Mouse (Mus musculus) monocyte, adult 2 months (primary cell): ENCODE measurements around the gene Socs2.
"Not testable (repeated sequence)": the region's sequence is repeated elsewhere in the genome, so short reads cannot be mapped to it uniquely, and the experiment has no call there.

ENCODE experiments used
- DNase-seq, 2 experiments: peaks; one replicate each; pipeline ENCODE4 v3.0.0; 2022; ENCODE audit warnings: low spot score in 2 of 2, low read depth in 1 of 2

Socs2 gene

GRCm38 (mm10) chr10:95394819-95395812, 21.9 kb downstream of the Socs2 start:
- no peak for DNase-seq

GRCm38 (mm10) chr10:95392073-95392472, 24.9 kb downstream of the Socs2 start:
- DNase-seq, result no peak

GRCm38 (mm10) chr10:95390871-95391270, 26.1 kb downstream of the Socs2 start:
- DNase-seq, result no peak

- DNase-seq, result not testable (repeated sequence)
Measured at GRCm38 (mm10) chr10:95389805-95390204, 27.2 kb downstream of the Socs2 start.

- DNase-seq, result no peak
Measured at GRCm38 (mm10) chr10:95388821-95389477, 28.0 kb downstream of the Socs2 start.

- DNase-seq, result no peak
Measured at GRCm38 (mm10) chr10:95386527-95386926, 30.5 kb downstream of the Socs2 start.

GRCm38 (mm10) chr10:95385801-95386203, 31.2 kb downstream of the Socs2 start:
- no peak for DNase-seq

GRCm38 (mm10) chr10:95385081-95385480, 31.9 kb downstream of the Socs2 start:
- no peak for DNase-seq

GRCm38 (mm10) chr10:95384446-95384845, 32.5 kb downstream of the Socs2 start:
- no peak for DNase-seq

- no peak for DNase-seq
Measured at GRCm38 (mm10) chr10:95373340-95373739, 43.6 kb downstream of the Socs2 start.

GRCm38 (mm10) chr10:95371942-95372341, 45.0 kb downstream of the Socs2 start:
- DNase-seq, result peak; percentile 31 to 47

- no peak for DNase-seq
Measured at GRCm38 (mm10) chr10:95369190-95369589, 47.8 kb downstream of the Socs2 start.

- DNase-seq, result no peak
Measured at GRCm38 (mm10) chr10:95368151-95368550, 48.8 kb downstream of the Socs2 start.

- no peak for DNase-seq
Measured at GRCm38 (mm10) chr10:95367661-95368089, 49.3 kb downstream of the Socs2 start.

- DNase-seq, result no peak
Measured at GRCm38 (mm10) chr10:95367241-95367640, 49.7 kb downstream of the Socs2 start.

- no peak for DNase-seq
Measured at GRCm38 (mm10) chr10:95362326-95362725, 54.7 kb downstream of the Socs2 start.

- no peak for DNase-seq
Measured at GRCm38 (mm10) chr10:95361260-95361841, 55.6 kb downstream of the Socs2 start.

GRCm38 (mm10) chr10:95360048-95360447, 56.9 kb downstream of the Socs2 start:
- DNase-seq, result no peak

- no peak for DNase-seq
Measured at GRCm38 (mm10) chr10:95357721-95358120, 59.3 kb downstream of the Socs2 start.

GRCm38 (mm10) chr10:95356711-95357110, 60.3 kb downstream of the Socs2 start:
- DNase-seq, result no peak

GRCm38 (mm10) chr10:95355678-95356268, 61.2 kb downstream of the Socs2 start:
- no peak for DNase-seq
